Mouse (Mus musculus): ENCODE data around the gene Tcaim.
"Not testable (repeated sequence)": the region's sequence is repeated elsewhere in the genome, so short reads cannot be mapped to it uniquely, and the experiment has no call there.

The Tcaim gene

GRCm38 (mm10) chr9:122805053-122805844, at the start of gene Tcaim:
TSS of gene Tcaim (plus strand) at chr9:122805539.
- DNase-seq (ENCODE audit: low spot score in 2 of 2) = peak; percentile 88 to 94

GRCm38 (mm10) chr9:122757614-122758013, 47.7 kb upstream of the Tcaim start:
- DNase-seq (ENCODE audit: low spot score in 2 of 2) = no peak

GRCm38 (mm10) chr9:122760111-122760510, 45.2 kb upstream of the Tcaim start:
- no peak for DNase-seq (ENCODE audit: low spot score in 2 of 2)

GRCm38 (mm10) chr9:122785231-122785630, 20.1 kb upstream of the Tcaim start:
- DNase-seq (ENCODE audit: low spot score in 2 of 2) = no peak

GRCm38 (mm10) chr9:122786534-122786933, 18.8 kb upstream of the Tcaim start:
- no peak for DNase-seq (ENCODE audit: low spot score in 2 of 2)

- no peak for DNase-seq (ENCODE audit: low spot score in 2 of 2)
These were observed 554 bp downstream of the Tcaim start for GRCm38 (mm10) chr9:122805845-122806341.

GRCm38 (mm10) chr9:122807186-122807585, 1.8 kb downstream of the Tcaim start:
- no peak for DNase-seq (ENCODE audit: low spot score in 2 of 2)

GRCm38 (mm10) chr9:122810212-122810611, 4.9 kb downstream of the Tcaim start:
- no peak for DNase-seq (ENCODE audit: low spot score in 2 of 2)

GRCm38 (mm10) chr9:122812386-122812785, 7.0 kb downstream of the Tcaim start:
- DNase-seq (ENCODE audit: low spot score in 2 of 2) = no peak

- no peak for DNase-seq (ENCODE audit: low spot score in 2 of 2)
These were observed 9.4 kb downstream of the Tcaim start for GRCm38 (mm10) chr9:122814775-122815174.

GRCm38 (mm10) chr9:122815239-122815851, 10.0 kb downstream of the Tcaim start:
- no peak for DNase-seq (ENCODE audit: low spot score in 2 of 2)

GRCm38 (mm10) chr9:122823374-122824017, 18.2 kb downstream of the Tcaim start:
- DNase-seq (ENCODE audit: low spot score in 2 of 2) = no peak

GRCm38 (mm10) chr9:122826743-122827142, 21.4 kb downstream of the Tcaim start:
- DNase-seq (ENCODE audit: low spot score in 2 of 2) = no peak

GRCm38 (mm10) chr9:122829826-122830380, 24.6 kb downstream of the Tcaim start:
- DNase-seq (ENCODE audit: low spot score in 2 of 2) = no peak

GRCm38 (mm10) chr9:122836126-122836525, 30.8 kb downstream of the Tcaim start:
- no peak for DNase-seq (ENCODE audit: low spot score in 2 of 2)

- peak; percentile 58 to 68 for DNase-seq (ENCODE audit: low spot score in 2 of 2)
These were observed 31.5 kb downstream of the Tcaim start for GRCm38 (mm10) chr9:122836790-122837189.

- no peak for DNase-seq (ENCODE audit: low spot score in 2 of 2)
These were observed 31.9 kb downstream of the Tcaim start for GRCm38 (mm10) chr9:122837216-122837615.

GRCm38 (mm10) chr9:122837680-122838079, 32.3 kb downstream of the Tcaim start:
- no peak for DNase-seq (ENCODE audit: low spot score in 2 of 2)

- no peak for DNase-seq (ENCODE audit: low spot score in 2 of 2)
These were observed 38.4 kb downstream of the Tcaim start, which contains the start of gene Gm35549 for GRCm38 (mm10) chr9:122843760-122844159. TSS of gene Gm35549 (minus strand) at chr9:122844035.

- DNase-seq (ENCODE audit: low spot score in 2 of 2) = no peak
These were observed 40.3 kb downstream of the Tcaim start for GRCm38 (mm10) chr9:122845621-122846020.

GRCm38 (mm10) chr9:122846156-122846555, 40.8 kb downstream of the Tcaim start:
- DNase-seq (ENCODE audit: low spot score in 2 of 2) = peak; percentile 44 to 45

- DNase-seq (ENCODE audit: low spot score in 2 of 2) = not testable (repeated sequence)
These were observed 42.5 kb downstream of the Tcaim start for GRCm38 (mm10) chr9:122847811-122848311.

Measured in right cerebral cortex, adult 2 months (tissue).